ENCODE assay signal across 23 mouse cellular contexts in the genomic region with DNA sequence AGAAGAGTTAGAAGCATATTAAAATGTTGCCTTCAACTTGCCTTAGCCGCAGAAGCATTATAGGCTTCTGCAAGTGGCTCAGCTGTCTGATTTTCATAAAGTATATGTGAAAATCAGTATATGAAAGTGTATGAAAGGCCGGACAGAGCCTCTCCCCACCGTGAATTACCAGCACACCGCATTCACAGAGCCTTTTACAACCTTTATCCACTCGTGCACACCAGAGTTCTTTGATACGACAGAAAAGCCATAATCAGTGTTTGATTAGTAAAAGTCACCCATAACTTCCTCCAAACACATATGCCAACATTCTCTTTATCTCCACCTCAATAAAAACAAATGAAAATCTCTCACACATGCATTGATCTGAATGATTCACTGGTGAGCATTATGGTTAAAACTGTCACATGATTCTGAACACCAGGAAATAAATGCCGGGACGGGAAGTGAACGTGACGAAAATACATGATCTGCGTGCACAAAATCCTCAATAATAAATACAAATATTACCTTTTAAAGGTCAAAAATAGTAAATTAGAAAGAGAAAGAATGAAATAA. TPM values are rescaled to one million over a fixed set of nuclear protein-coding genes. Genes with fewer than 3 reads are reported as not detected.
DNase-seq lines count a peak whose midpoint lies in the region; ATAC-seq and TF ChIP-seq lines count a peak whose summit lies in the region.
"Had no signal": no experiment of that assay in that cellular context is flagged by ENCODE, and none has a peak within 500 bp of the region (broad histone marks: within the 10 kb centered on the region; RNA-seq: fewer than 3 reads in every experiment).

No protein-coding gene starts in this region.

- H3K9ac ChIP-seq in intestine, embryonic 15.5 days: no peak overlapping the region
- H3K9ac ChIP-seq in intestine, embryonic 16.5 days (ENCODE audit: low read depth, low read length): no peak overlapping the region
- no peak overlapping the region for H3K9ac ChIP-seq in intestine, postnatal 0 days (ENCODE audit: low read depth, low read length)
- H3K9ac ChIP-seq in stomach, postnatal 0 days (ENCODE audit: low read length): no peak overlapping the region

- no peaks in the 10 kb centered on the region for H3K9me3 ChIP-seq in intestine, embryonic 15.5 days
- no peaks in the 10 kb centered on the region for H3K9me3 ChIP-seq in intestine, embryonic 16.5 days (ENCODE audit: control insufficient read depth, low read length)
- H3K9me3 ChIP-seq in intestine, postnatal 0 days (ENCODE audit: control insufficient read depth): no peaks in the 10 kb centered on the region
- no peaks in the 10 kb centered on the region for H3K9me3 ChIP-seq in stomach, postnatal 0 days (ENCODE audit: control insufficient read depth, low read length)
- H3K9me3 ChIP-seq in forebrain, embryonic 10.5 days: no peaks in the 10 kb centered on the region
- H3K9me3 ChIP-seq: G1E had no signal

- 70% methylated on average over 11 of the region's 11 CpGs for WGBS in intestine, embryonic 15.5 days
- WGBS in intestine, embryonic 16.5 days: 65% methylated on average over 11 of the region's 11 CpGs
- 46% methylated on average over 11 of the region's 11 CpGs for WGBS in intestine, postnatal 0 days
- 78% methylated on average over 11 of the region's 11 CpGs for WGBS in stomach, postnatal 0 days
- 94% methylated on average over 11 of the region's 11 CpGs for WGBS in forebrain, embryonic 10.5 days

- TF ChIP-seq CTCF in intestine, postnatal 0 days (IDR thresholded peaks at IDR 0.05; ENCODE audit: low read depth): no peak
- TF ChIP-seq CTCF in stomach, postnatal 0 days (IDR thresholded peaks at IDR 0.05; ENCODE audit: low read depth): no peak

- H3K27me3 ChIP-seq in intestine, embryonic 15.5 days (replicated peaks): no peaks in the 10 kb centered on the region
- no peaks in the 10 kb centered on the region for H3K27me3 ChIP-seq in intestine, embryonic 16.5 days (replicated peaks; ENCODE audit: control insufficient read depth, insufficient read depth, low read length)
- no peaks in the 10 kb centered on the region for H3K27me3 ChIP-seq in intestine, postnatal 0 days (replicated peaks; ENCODE audit: control insufficient read depth, insufficient read depth, low read length)
- H3K27me3 ChIP-seq in stomach, postnatal 0 days (ENCODE audit: control insufficient read depth, insufficient read depth, low read length): no peaks in the 10 kb centered on the region
- H3K27me3 ChIP-seq in forebrain, embryonic 10.5 days (ENCODE audit: poor library complexity, severe bottlenecking): no peaks in the 10 kb centered on the region
- H3K27me3 ChIP-seq: CH12.LX, Patski had no signal

- TF ChIP-seq EP300 in stomach, postnatal 0 days (optimal IDR thresholded peaks at IDR 0.05): no peak

- peak; percentile 67 for ATAC-seq in intestine, embryonic 15.5 days
- peak; percentile 78; the same call in 1 of the 2 replicates for ATAC-seq in intestine, embryonic 16.5 days
- ATAC-seq in intestine, postnatal 0 days: peak; percentile 84
- ATAC-seq in stomach, postnatal 0 days (ENCODE audit: low FRiP score, low TSS enrichment): no peak
- ATAC-seq: activated CD4-positive, CD25-positive, alpha-beta regulatory T cell, adult 4 months; CD4-positive, CD25-positive, alpha-beta regulatory T cell, adult 4 months; Patski had no signal

- H3K4me1 ChIP-seq in intestine, embryonic 15.5 days (replicated peaks): no peaks in the 10 kb centered on the region
- peaks cover 7% of the 10 kb centered on the region; the same call in 1 of the 2 replicates for H3K4me1 ChIP-seq in intestine, embryonic 16.5 days (ENCODE audit: control insufficient read depth, insufficient read depth, low read length)
- H3K4me1 ChIP-seq in intestine, postnatal 0 days (replicated peaks; ENCODE audit: control insufficient read depth, insufficient read depth, low read length): no peaks in the 10 kb centered on the region
- H3K4me1 ChIP-seq in stomach, postnatal 0 days (replicated peaks; ENCODE audit: control insufficient read depth, insufficient read depth): no peaks in the 10 kb centered on the region
- no peaks in the 10 kb centered on the region for H3K4me1 ChIP-seq in forebrain, embryonic 10.5 days

- DNase-seq in stomach, postnatal 0 days (ENCODE audit: low spot score): no peak
- DNase-seq in spleen, adult 18-20 months: no peak
- no peak for DNase-seq in thymus, postnatal 36 days
- no peak for DNase-seq in forebrain, embryonic 10.5 days (ENCODE audit: extremely low spot score, low spot score)
- DNase-seq in heart, adult 9 months (ENCODE audit: low spot score in 2 of 2): no peak
- DNase-seq: adrenal gland, adult 2 months; adrenal gland, adult 8-10 months; adrenal gland, postnatal 10 days; adrenal gland, postnatal 14 days; adrenal gland, postnatal 25 days; adrenal gland, postnatal 36 days; B cell, adult 2 months; cerebellum, adult 11 months; cerebellum, adult 11-12 months had no signal

- no peaks in the 10 kb centered on the region for H3K36me3 ChIP-seq in intestine, embryonic 15.5 days
- H3K36me3 ChIP-seq in intestine, embryonic 16.5 days (ENCODE audit: control insufficient read depth, insufficient read depth, low read length): no peaks in the 10 kb centered on the region
- no peaks in the 10 kb centered on the region for H3K36me3 ChIP-seq in intestine, postnatal 0 days (ENCODE audit: control insufficient read depth, insufficient read depth)
- no peaks in the 10 kb centered on the region for H3K36me3 ChIP-seq in stomach, postnatal 0 days (ENCODE audit: control insufficient read depth, insufficient read depth, low read length)
- no peaks in the 10 kb centered on the region for H3K36me3 ChIP-seq in forebrain, embryonic 10.5 days (replicated peaks)
- H3K36me3 ChIP-seq: G1E had no signal

- no peak overlapping the region for H3K4me2 ChIP-seq in intestine, embryonic 15.5 days (replicated peaks)
- no peak overlapping the region for H3K4me2 ChIP-seq in intestine, embryonic 16.5 days (ENCODE audit: low read depth, low read length)
- peak overlapping the region; percentile 25; the same call in 1 of the 2 replicates for H3K4me2 ChIP-seq in intestine, postnatal 0 days (replicated peaks; ENCODE audit: low read depth)
- H3K4me2 ChIP-seq in stomach, postnatal 0 days (replicated peaks; ENCODE audit: low read depth): no peak overlapping the region

- peak overlapping the region; percentile 27; the same call in 1 of the 2 replicates for H3K27ac ChIP-seq in intestine, embryonic 15.5 days
- H3K27ac ChIP-seq in intestine, embryonic 16.5 days (ENCODE audit: low read length): peak overlapping the region; percentile 51
- H3K27ac ChIP-seq in intestine, postnatal 0 days (ENCODE audit: low read depth, low read length): peak overlapping the region; percentile 28; the same call in 1 of the 2 replicates
- H3K27ac ChIP-seq in stomach, postnatal 0 days (replicated peaks): 0 out of 2 replicates have a peak overlapping the region, but pooled peaks have one; percentile 18
- H3K27ac ChIP-seq in forebrain, embryonic 10.5 days: no peak overlapping the region

- H3K4me3 ChIP-seq in intestine, embryonic 15.5 days (replicated peaks): no peak overlapping the region
- no peak overlapping the region for H3K4me3 ChIP-seq in intestine, embryonic 16.5 days (ENCODE audit: low read length)
- H3K4me3 ChIP-seq in intestine, postnatal 0 days (ENCODE audit: low read depth, low read length): no peak overlapping the region
- H3K4me3 ChIP-seq in stomach, postnatal 0 days (ENCODE audit: low read depth, low read length): no peak overlapping the region
- H3K4me3 ChIP-seq in forebrain, embryonic 10.5 days: no peak overlapping the region

RNA-seq across cellular contexts. Expression of gene Plscr1, which starts 14.6 kb away (rescaled TPM):
- 95.1 and 108 TPM in 2 replicates for polyA plus RNA-seq in intestine, embryonic 15.5 days (2015; fragmentation: Nextera tagmentation; extraction: Ambion mirVana)
- polyA plus RNA-seq in intestine, embryonic 16.5 days (2015; fragmentation: Nextera tagmentation; extraction: Ambion mirVana): 129 and 139 TPM in 2 replicates
- polyA plus RNA-seq in intestine, postnatal 0 days (2015; fragmentation: Nextera tagmentation; extraction: Ambion mirVana): 152 TPM in 2 replicates
- polyA plus RNA-seq in stomach, postnatal 0 days (2015; fragmentation: Nextera tagmentation; extraction: Ambion mirVana): 37.2 and 41.0 TPM in 2 replicates
- 40.4 and 41.0 TPM in 2 replicates for polyA plus RNA-seq in forebrain, embryonic 10.5 days (2016; fragmentation: Nextera tagmentation; extraction: Ambion mirVana)

RNA-seq across cellular contexts. Expression of gene Plscr2, which starts 40.4 kb away (rescaled TPM):
- 1.3 TPM in 2 replicates for polyA plus RNA-seq in intestine, embryonic 15.5 days (2015; fragmentation: Nextera tagmentation; extraction: Ambion mirVana)
- polyA plus RNA-seq in intestine, embryonic 16.5 days (2015; fragmentation: Nextera tagmentation; extraction: Ambion mirVana): 0.81 and 0.99 TPM in 2 replicates
- 2.8 TPM in 2 replicates for polyA plus RNA-seq in intestine, postnatal 0 days (2015; fragmentation: Nextera tagmentation; extraction: Ambion mirVana)
- polyA plus RNA-seq in stomach, postnatal 0 days (2015; fragmentation: Nextera tagmentation; extraction: Ambion mirVana): 1.8 and 2.4 TPM in 2 replicates
- 0.07 and 0.30 TPM in 2 replicates for polyA plus RNA-seq in forebrain, embryonic 10.5 days (2016; fragmentation: Nextera tagmentation; extraction: Ambion mirVana)
- polyA plus RNA-seq: activated CD4-positive, CD25-positive, alpha-beta regulatory T cell, adult 4 months; CD4-positive, CD25-positive, alpha-beta regulatory T cell, adult 4 months had no signal

RNA-seq across cellular contexts. Expression of gene Plscr5, which starts 42.2 kb away (rescaled TPM):
- polyA plus RNA-seq in intestine, embryonic 15.5 days (2015; fragmentation: Nextera tagmentation; extraction: Ambion mirVana): not detected in 2 replicates
- polyA plus RNA-seq in intestine, embryonic 16.5 days (2015; fragmentation: Nextera tagmentation; extraction: Ambion mirVana): not detected in 2 replicates
- not detected in 2 replicates for polyA plus RNA-seq in intestine, postnatal 0 days (2015; fragmentation: Nextera tagmentation; extraction: Ambion mirVana)
- 0.08 TPM in 1 of 2 replicates, not detected in the other for polyA plus RNA-seq in stomach, postnatal 0 days (2015; fragmentation: Nextera tagmentation; extraction: Ambion mirVana)
- not detected in 2 replicates for polyA plus RNA-seq in forebrain, embryonic 10.5 days (2016; fragmentation: Nextera tagmentation; extraction: Ambion mirVana)
- polyA plus RNA-seq: activated CD4-positive, CD25-positive, alpha-beta regulatory T cell, adult 4 months; adrenal gland, adult 2 months; C2C12; CD4-positive, CD25-positive, alpha-beta regulatory T cell, adult 4 months; G1E; Patski had no signal
